Mouse (Mus musculus) neural tube, embryonic 14.5 days (tissue): ENCODE measurements at regions not wholly inside any gene's neighbourhood (a gene's known extent, or its start where the extent isn't known, plus 50 kb on each side); places are given as distances from the start of the nearest gene placed in this dataset.

Experiments
- ATAC-seq: fragments of 200-750 bp; cut with Nextera tagmentation; 2 replicates; pipeline ENCODE4 v1.8.0; 2017; ENCODE audit warnings: low read depth, mild to moderate bottlenecking, moderate TSS enrichment, moderate library complexity
- H3K27ac ChIP-seq: fragments of 300-500 bp; sonication (generic); 2 replicates; pipeline ENCODE4 v1.5.1; 2014; ENCODE audit warnings: low read depth, mild to moderate bottlenecking, control low read depth, low read length, moderate library complexity, mixed read lengths
- H3K27me3 ChIP-seq: fragments of 300-500 bp; sonication (generic); 2 replicates; pipeline ENCODE4 v1.6.1; 2014; ENCODE audit warnings: low read length; ENCODE audit not compliant: control insufficient read depth, insufficient read depth
- H3K36me3 ChIP-seq: fragments of 300-500 bp; sonication (generic); 2 replicates; pipeline ENCODE4 v1.6.1; 2014; ENCODE audit warnings: low read length, mixed read lengths; ENCODE audit not compliant: control insufficient read depth, insufficient read depth
- H3K4me1 ChIP-seq: fragments of 300-500 bp; sonication (generic); 2 replicates; pipeline ENCODE4 v1.6.1; 2014; ENCODE audit warnings: low read length; ENCODE audit not compliant: control insufficient read depth, insufficient read depth
- H3K4me2 ChIP-seq: fragments of 300-500 bp; sonication (generic); 2 replicates; pipeline ENCODE4 v1.6.1; 2014; ENCODE audit warnings: mild to moderate bottlenecking, low read depth, low read length, control low read depth
- H3K4me3 ChIP-seq: fragments of 300-500 bp; sonication (generic); 2 replicates; pipeline ENCODE4 v1.5.1; 2014; ENCODE audit warnings: low read depth, low read length, control low read depth, mixed read lengths
- H3K9ac ChIP-seq: fragments of 300-500 bp; sonication (generic); replicated peaks from 2 replicates; pipeline ENCODE4 v1.6.1; 2014; ENCODE audit warnings: low read depth, mild to moderate bottlenecking, control low read depth, low read length, mixed read lengths
- H3K9me3 ChIP-seq: fragments of 300-500 bp; sonication (generic); 2 replicates; pipeline ENCODE4 v1.6.1; 2016; ENCODE audit warnings: low read length; ENCODE audit not compliant: control insufficient read depth
- whole genome bisulfite sequencing: fragments of 180-500 bp; shearing (Covaris S2); extraction: QIAGEN DNeasy Blood & Tissue Kit; methylation state at CpG from one replicate; pipeline ENCODE4 v1.1.7; 2014; 5-methylcytosine and 5-hydroxymethylcytosine counted together

GRCm38 (mm10) chr14:105562843-105563242 is 304.5 kb downstream of the Ndfip2 start:
- Histone ChIP-seq H3K9me3 (no peaks in the 10 kb centered on the region), H3K36me3 (no peaks in the 10 kb centered on the region), H3K4me2 (no peak overlapping the region), H3K9ac (no peak overlapping the region), H3K4me3 (no peak overlapping the region), H3K27me3 (no peaks in the 10 kb centered on the region), H3K27ac (no peak overlapping the region), H3K4me1 (no peaks in the 10 kb centered on the region)
- ATAC-seq: no peak
- WGBS: 94% methylated on average over 2 of the region's 2 CpGs

GRCm38 (mm10) chr14:105556813-105557212 is 298.4 kb downstream of the Ndfip2 start:
- ATAC-seq: no peak
- Histone ChIP-seq H3K9ac (no peak overlapping the region), H3K4me3 (no peak overlapping the region), H3K9me3 (no peaks in the 10 kb centered on the region), H3K27ac (no peak overlapping the region), H3K27me3 (no peaks in the 10 kb centered on the region), H3K4me2 (no peak overlapping the region), H3K36me3 (no peaks in the 10 kb centered on the region), H3K4me1 (no peaks in the 10 kb centered on the region)
- 82% methylated on average over 3 of the region's 3 CpGs for WGBS

DNA sequence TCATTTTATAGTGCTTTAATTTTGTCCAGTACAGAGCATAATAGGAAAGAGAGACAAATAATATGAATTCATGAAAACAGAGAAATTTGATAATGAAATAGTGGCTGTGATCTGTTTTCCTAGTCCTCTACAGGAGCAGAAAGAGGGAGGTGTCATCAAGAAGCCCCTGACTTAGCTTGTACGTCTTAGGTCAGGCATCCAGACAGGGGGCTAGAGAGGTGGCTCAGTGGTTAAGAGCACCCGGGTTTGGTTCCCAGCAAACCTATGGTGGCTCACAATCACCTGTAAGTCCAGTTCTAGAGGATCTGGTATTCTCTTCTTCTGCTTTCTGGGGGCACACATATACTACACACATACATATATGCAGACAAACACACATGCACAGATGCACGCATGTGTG is 285.7 kb downstream of the Ndfip2 start:
- H3K4me3 ChIP-seq: no peak overlapping the region
- H3K36me3 ChIP-seq: no peaks in the 10 kb centered on the region
- no peaks in the 10 kb centered on the region for H3K27me3 ChIP-seq
- WGBS: 94% methylated on average over 3 of the region's 3 CpGs
- no peak overlapping the region for H3K27ac ChIP-seq
- H3K4me1 ChIP-seq: peaks cover 7% of the 10 kb centered on the region; the same call in 1 of the 2 replicates
- no peak overlapping the region for H3K4me2 ChIP-seq
- H3K9ac ChIP-seq: no peak overlapping the region
- no peak for ATAC-seq
- no peaks in the 10 kb centered on the region for H3K9me3 ChIP-seq

GRCm38 (mm10) chr14:105542486-105543145 is 284.2 kb downstream of the Ndfip2 start:
- Histone ChIP-seq H3K4me1 (peaks cover 7% of the 10 kb centered on the region; the same call in 1 of the 2 replicates), H3K9me3 (no peaks in the 10 kb centered on the region), H3K27me3 (no peaks in the 10 kb centered on the region), H3K27ac (peak overlapping the region; percentile 12; the same call in 1 of the 2 replicates), H3K4me3 (0 out of 2 replicates have a peak overlapping the region, but pooled peaks have one; percentile 5), H3K9ac (0 out of 2 replicates have a peak overlapping the region, but pooled peaks have one; percentile 28), H3K4me2 (peak overlapping the region; percentile 48), H3K36me3 (no peaks in the 10 kb centered on the region)
- peak; percentile 92 for ATAC-seq
- WGBS: 7% methylated on average over 15 of the region's 15 CpGs

DNA sequence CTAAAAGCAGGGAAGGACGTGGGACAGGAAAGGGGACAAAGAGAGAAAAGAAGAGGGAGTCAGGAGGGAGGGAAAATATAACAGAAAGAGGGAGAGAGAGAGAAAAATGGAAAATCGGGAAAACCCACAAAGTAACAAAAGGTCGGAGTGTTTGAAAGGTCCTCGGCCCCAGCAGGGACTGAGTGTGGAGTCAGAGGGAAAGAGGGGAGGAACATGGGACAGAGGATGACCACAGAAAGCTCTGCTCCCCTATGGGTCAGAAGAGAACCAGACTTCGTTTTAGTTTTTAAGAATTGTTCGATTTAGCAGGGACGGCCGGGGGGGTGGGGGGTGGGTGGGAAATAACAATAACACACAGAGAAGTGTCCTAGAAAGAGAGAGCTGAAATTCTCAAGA is 283.7 kb downstream of the Ndfip2 start:
- no peak overlapping the region for H3K4me3 ChIP-seq
- H3K27ac ChIP-seq: no peak overlapping the region
- 67% methylated on average over 8 of the region's 8 CpGs for WGBS
- no peak for ATAC-seq
- H3K4me2 ChIP-seq: peak overlapping the region; percentile 48; the same call in 1 of the 2 replicates
- peaks cover 7% of the 10 kb centered on the region; the same call in 1 of the 2 replicates for H3K4me1 ChIP-seq
- H3K36me3 ChIP-seq: no peaks in the 10 kb centered on the region
- H3K9ac ChIP-seq: no peak overlapping the region
- no peaks in the 10 kb centered on the region for H3K9me3 ChIP-seq
- H3K27me3 ChIP-seq: no peaks in the 10 kb centered on the region

DNA sequence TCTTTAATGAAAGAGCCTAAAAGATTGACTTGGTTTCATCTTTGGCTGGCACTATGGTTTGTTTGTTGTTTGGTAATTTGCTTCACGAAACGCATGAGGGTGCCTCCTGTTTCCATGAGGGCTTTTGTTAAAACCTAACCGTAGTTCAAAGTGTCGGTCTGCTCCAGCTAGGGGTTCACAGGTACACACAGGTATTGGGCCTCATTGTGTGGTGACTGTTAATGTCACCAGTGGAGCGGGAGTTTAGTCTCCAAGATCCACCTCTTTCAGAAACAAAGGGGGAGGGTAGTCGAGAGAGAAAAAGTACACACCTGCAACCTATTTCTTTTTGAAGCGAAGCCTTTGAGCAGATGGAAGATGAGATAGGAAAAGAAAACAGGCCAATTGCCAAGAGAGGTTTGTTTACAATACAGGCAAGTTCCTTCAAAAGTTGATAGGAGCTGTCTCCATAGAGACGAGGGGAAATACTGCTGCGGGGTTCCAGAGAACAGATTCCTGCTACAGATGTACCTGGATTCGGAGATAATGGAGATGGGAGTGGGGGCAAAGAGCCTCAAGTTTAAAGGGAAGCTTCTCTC is 273.9 kb downstream of the Ndfip2 start:
- Histone ChIP-seq H3K4me2 (no peak overlapping the region), H3K27ac (no peak overlapping the region), H3K36me3 (no peaks in the 10 kb centered on the region), H3K4me1 (no peaks in the 10 kb centered on the region), H3K4me3 (no peak overlapping the region), H3K9ac (no peak overlapping the region), H3K9me3 (no peaks in the 10 kb centered on the region; the same call in 1 of the 2 replicates), H3K27me3 (no peaks in the 10 kb centered on the region)
- 77% methylated on average over 10 of the region's 10 CpGs for WGBS
- ATAC-seq: no peak

- Histone ChIP-seq H3K4me1 (no peaks in the 10 kb centered on the region), H3K4me2 (no peak overlapping the region), H3K27me3 (no peaks in the 10 kb centered on the region), H3K9me3 (no peaks in the 10 kb centered on the region), H3K27ac (no peak overlapping the region), H3K4me3 (no peak overlapping the region), H3K9ac (no peak overlapping the region), H3K36me3 (no peaks in the 10 kb centered on the region)
- ATAC-seq: no peak
- WGBS: 81% methylated on average over 6 of the region's 6 CpGs
Measured at GRCm38 (mm10) chr14:105528107-105528506, 269.7 kb downstream of the Ndfip2 start.

DNA sequence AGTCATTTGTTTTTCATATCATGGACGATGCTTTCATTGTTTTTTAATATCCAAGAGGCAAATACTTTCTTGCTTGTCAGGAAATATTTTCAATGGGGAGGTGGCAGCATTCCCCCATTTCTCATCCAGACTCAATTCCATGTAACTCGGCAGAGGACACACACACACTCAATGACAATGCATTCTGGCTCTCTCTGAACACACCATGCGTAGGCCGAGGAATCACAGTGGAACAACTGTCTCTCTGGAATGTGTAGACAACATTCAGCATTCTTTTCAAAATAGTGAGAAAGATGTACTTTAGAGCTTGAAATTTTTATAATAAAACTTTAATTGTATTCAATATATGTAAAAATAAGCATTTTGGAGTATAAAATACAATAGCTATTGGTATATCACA is 265.5 kb downstream of the Ndfip2 start:
- Histone ChIP-seq H3K9ac (no peak overlapping the region), H3K27me3 (no peaks in the 10 kb centered on the region), H3K4me1 (no peaks in the 10 kb centered on the region), H3K4me3 (no peak overlapping the region), H3K27ac (no peak overlapping the region), H3K36me3 (no peaks in the 10 kb centered on the region), H3K4me2 (no peak overlapping the region), H3K9me3 (no peaks in the 10 kb centered on the region)
- no peak for ATAC-seq
- 92% methylated on average over 4 of the region's 4 CpGs for WGBS

GRCm38 (mm10) chr14:105522279-105522678 is 263.9 kb downstream of the Ndfip2 start:
- no peak for ATAC-seq
- H3K4me1 ChIP-seq: no peaks in the 10 kb centered on the region

More at GRCm38 (mm10) chr14:105522279-105522678, 263.9 kb downstream of the Ndfip2 start:
- no peaks in the 10 kb centered on the region for H3K36me3 ChIP-seq
- H3K9me3 ChIP-seq: no peaks in the 10 kb centered on the region
- no peaks in the 10 kb centered on the region for H3K27me3 ChIP-seq
- no peak overlapping the region for H3K4me3 ChIP-seq
- no peak overlapping the region for H3K27ac ChIP-seq
- WGBS: 79% methylated on average over 1 of the region's 1 CpGs
- no peak overlapping the region for H3K9ac ChIP-seq
- H3K4me2 ChIP-seq: no peak overlapping the region
